Mouse (Mus musculus): ENCODE results near the gene Zfp746. TPM values are rescaled to one million over a fixed set of nuclear protein-coding genes. Genes with fewer than 3 reads are reported as not detected.

Zfp746 gene
- polyA plus RNA-seq, 1 experiment from 2014 or later = 6.8 TPM

GRCm38 (mm10) chr6:48021678-48022077 is 64.7 kb downstream of the Zfp746 start:
- WGBS = 89% methylated on average over 1 of the region's 1 CpGs
- peaks cover 42% of the 10 kb centered on the region for H3K36me3 ChIP-seq (ENCODE audit: control insufficient read depth, insufficient read depth, low read length)
- no peak overlapping the region for H3K4me2 ChIP-seq (ENCODE audit: low read length)
- no peaks in the 10 kb centered on the region; the same call in 1 of the 2 replicates for H3K4me1 ChIP-seq (ENCODE audit: control insufficient read depth, insufficient read depth, low read depth, low read length)
- ATAC-seq = no peak
- no peak overlapping the region for H3K27ac ChIP-seq (ENCODE audit: low read depth, low read length)
- no peak overlapping the region for H3K9ac ChIP-seq (ENCODE audit: low read depth, low read length)
- peaks cover 20% of the 10 kb centered on the region for H3K9me3 ChIP-seq (ENCODE audit: control insufficient read depth, low read length)
- H3K4me3 ChIP-seq (ENCODE audit: low read length) = no peak overlapping the region
- H3K27me3 ChIP-seq (replicated peaks; ENCODE audit: control insufficient read depth, insufficient read depth, low read length) = no peaks in the 10 kb centered on the region

- no peak overlapping the region for H3K27ac ChIP-seq (ENCODE audit: low read depth, low read length)
- peaks cover 25% of the 10 kb centered on the region for H3K36me3 ChIP-seq (ENCODE audit: control insufficient read depth, insufficient read depth, low read length)
- H3K9ac ChIP-seq (ENCODE audit: low read depth, low read length) = no peak overlapping the region
- no peak for ATAC-seq
- no peak overlapping the region for H3K4me3 ChIP-seq (ENCODE audit: low read length)
- no peaks in the 10 kb centered on the region for H3K27me3 ChIP-seq (replicated peaks; ENCODE audit: control insufficient read depth, insufficient read depth, low read length)
- no peak overlapping the region for H3K4me2 ChIP-seq (ENCODE audit: low read length)
- H3K9me3 ChIP-seq (ENCODE audit: control insufficient read depth, low read length) = peaks cover 9% of the 10 kb centered on the region
- 73% methylated on average over 2 of the region's 2 CpGs for WGBS
- H3K4me1 ChIP-seq (ENCODE audit: control insufficient read depth, insufficient read depth, low read depth, low read length) = no peaks in the 10 kb centered on the region; the same call in none of the 2 replicates
These were observed 66.4 kb downstream of the Zfp746 start for GRCm38 (mm10) chr6:48020006-48020405.

GRCm38 (mm10) chr6:48016841-48017240 is 69.6 kb downstream of the Zfp746 start:
- 93% methylated on average over 9 of the region's 9 CpGs for WGBS
- no peaks in the 10 kb centered on the region; the same call in none of the 2 replicates for H3K4me1 ChIP-seq (ENCODE audit: control insufficient read depth, insufficient read depth, low read depth, low read length)
- no peak overlapping the region for H3K4me3 ChIP-seq (ENCODE audit: low read length)
- no peaks in the 10 kb centered on the region for H3K9me3 ChIP-seq (ENCODE audit: control insufficient read depth, low read length)
- H3K27ac ChIP-seq (ENCODE audit: low read depth, low read length) = no peak overlapping the region
- no peak for ATAC-seq
- H3K36me3 ChIP-seq (ENCODE audit: control insufficient read depth, insufficient read depth, low read length) = 0 out of 2 replicates have a peak, but pooled peaks cover 2% of the 10 kb centered on the region
- no peaks in the 10 kb centered on the region for H3K27me3 ChIP-seq (replicated peaks; ENCODE audit: control insufficient read depth, insufficient read depth, low read length)
- no peak overlapping the region for H3K4me2 ChIP-seq (ENCODE audit: low read length)
- no peak overlapping the region for H3K9ac ChIP-seq (ENCODE audit: low read depth, low read length)

DNA sequence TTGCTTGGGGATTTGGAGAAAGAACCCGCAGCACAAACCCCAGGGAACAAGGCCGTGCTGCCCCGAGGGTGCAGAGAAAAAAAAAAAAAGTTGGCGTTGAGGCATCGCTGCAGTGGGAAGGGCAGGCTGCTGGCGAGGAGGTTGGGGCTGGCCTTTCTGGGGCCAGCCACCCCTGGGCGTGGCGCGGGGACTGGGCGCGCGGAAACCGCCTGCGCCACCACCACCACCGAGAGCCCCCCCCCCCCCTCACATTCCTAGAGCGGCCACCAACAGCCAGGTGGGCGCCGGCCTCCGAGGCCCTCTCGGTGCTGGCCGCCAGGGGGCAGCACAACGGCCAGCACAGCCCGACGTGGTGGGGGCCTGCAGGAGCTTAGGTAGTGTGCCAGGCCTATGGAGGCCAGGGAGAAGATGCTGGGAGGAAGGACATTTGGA is 70.3 kb downstream of the Zfp746 start:
- Histone ChIP-seq H3K27me3 (replicated peaks; ENCODE audit: control insufficient read depth, insufficient read depth, low read length) (no peaks in the 10 kb centered on the region), H3K36me3 (ENCODE audit: control insufficient read depth, insufficient read depth, low read length) (no peaks in the 10 kb centered on the region), H3K4me2 (ENCODE audit: low read length) (peak overlapping the region; percentile 68), H3K9me3 (ENCODE audit: control insufficient read depth, low read length) (no peaks in the 10 kb centered on the region), H3K4me3 (ENCODE audit: low read length) (peak overlapping the region; percentile 47), H3K4me1 (ENCODE audit: control insufficient read depth, insufficient read depth, low read depth, low read length) (no peaks in the 10 kb centered on the region; the same call in none of the 2 replicates), H3K9ac (ENCODE audit: low read depth, low read length) (peak overlapping the region; percentile 71), H3K27ac (ENCODE audit: low read depth, low read length) (no peak overlapping the region)
- ATAC-seq = peak; percentile 97
- 1% methylated on average over 23 of the region's 24 CpGs for WGBS

Small RNAs within 50 kb of the gene (microRNA-seq; reads per million reads assigned to microRNA genes)
- gene Gm24563 = not detected

Other genes starting within 250 kb of the Zfp746 start
- 20.9 and 22.9 TPM in 2 replicates for gene Zfp282, start 209.4 kb downstream of the Zfp746 start, polyA plus RNA-seq (2015; fragmentation: Nextera tagmentation; extraction: Ambion mirVana)
- 13.9 and 15.3 TPM in 2 replicates for gene Zfp212, start 166.1 kb downstream of the Zfp746 start, polyA plus RNA-seq (2015; fragmentation: Nextera tagmentation; extraction: Ambion mirVana)
- 24.1 and 25.5 TPM in 2 replicates for gene Zfp956, start 133.2 kb downstream of the Zfp746 start, polyA plus RNA-seq (2015; fragmentation: Nextera tagmentation; extraction: Ambion mirVana)
- gene Zfp777, start 37.7 kb downstream of the Zfp746 start, polyA plus RNA-seq (2015; fragmentation: Nextera tagmentation; extraction: Ambion mirVana) = 11.1 and 12.1 TPM in 2 replicates

All from hindbrain, embryonic 16.5 days (tissue).